Comparison of ENCODE assay signal across 8 mouse cellular contexts in genomic region chr9:72662691-72663533, GRCm38 (mm10). TPM values are rescaled to one million over a fixed set of nuclear protein-coding genes. Genes with fewer than 3 reads are reported as not detected.
DNase-seq lines count a peak whose midpoint lies in the region; ATAC-seq and TF ChIP-seq lines count a peak whose summit lies in the region.

No protein-coding gene starts in this region.

- peak; percentile 43 for TF ChIP-seq EP300 in stomach, postnatal 0 days (optimal IDR thresholded peaks at IDR 0.05)

- ATAC-seq in heart, embryonic 11.5 days (replicated peaks; ENCODE audit: insufficient number of reproducible peaks, low FRiP score, low TSS enrichment): peak; percentile 40
- ATAC-seq in kidney, embryonic 16.5 days (ENCODE audit: low FRiP score, low TSS enrichment): peak; percentile 60
- peak; percentile 61 for ATAC-seq in liver, embryonic 11.5 days (replicated peaks; ENCODE audit: low FRiP score)
- peak; percentile 64 for ATAC-seq in neural tube, embryonic 11.5 days (ENCODE audit: insufficient read depth, low FRiP score, low TSS enrichment)
- ATAC-seq in stomach, postnatal 0 days (ENCODE audit: low FRiP score, low TSS enrichment): peak; percentile 80

- peak; percentile 88 for DNase-seq in brain, adult 2 months (ENCODE audit: low read depth, low spot score)
- DNase-seq in liver, embryonic 11.5 days (ENCODE audit: low spot score): peak; percentile 82
- peak; percentile 89 for DNase-seq in neural tube, embryonic 11.5 days (ENCODE audit: low spot score)
- DNase-seq in stomach, postnatal 0 days (ENCODE audit: low spot score): peak; percentile 89

- peak overlapping the region; percentile 75 for H3K4me3 ChIP-seq in C2C12 (ENCODE audit: insufficient read depth, poor library complexity, severe bottlenecking)
- H3K4me3 ChIP-seq in erythroblast, embryonic 14.5 days (replicated peaks): peak overlapping the region; percentile 95
- H3K4me3 ChIP-seq in heart, embryonic 11.5 days (ENCODE audit: low read depth, low read length): peak overlapping the region; percentile 89
- peak overlapping the region; percentile 98 for H3K4me3 ChIP-seq in kidney, embryonic 16.5 days (ENCODE audit: low read length)
- peak overlapping the region; percentile 89 for H3K4me3 ChIP-seq in liver, embryonic 11.5 days (ENCODE audit: low read depth, low read length)
- H3K4me3 ChIP-seq in neural tube, embryonic 11.5 days (ENCODE audit: low read depth, low read length): peak overlapping the region; percentile 99
- H3K4me3 ChIP-seq in stomach, postnatal 0 days (ENCODE audit: low read depth, low read length): peak overlapping the region; percentile 95

- H3K9me3 ChIP-seq in erythroblast, embryonic 14.5 days (ENCODE audit: control insufficient read depth, low read length): no peaks in the 10 kb centered on the region
- H3K9me3 ChIP-seq in heart, embryonic 11.5 days (replicated peaks; ENCODE audit: control insufficient read depth, low read length): no peaks in the 10 kb centered on the region
- H3K9me3 ChIP-seq in kidney, embryonic 16.5 days (ENCODE audit: low read length): no peaks in the 10 kb centered on the region
- no peaks in the 10 kb centered on the region for H3K9me3 ChIP-seq in liver, embryonic 11.5 days (ENCODE audit: control insufficient read depth, low read length)
- no peaks in the 10 kb centered on the region for H3K9me3 ChIP-seq in neural tube, embryonic 11.5 days (ENCODE audit: control insufficient read depth, low read length)
- no peaks in the 10 kb centered on the region for H3K9me3 ChIP-seq in stomach, postnatal 0 days (ENCODE audit: control insufficient read depth, low read length)

- H3K79me3 ChIP-seq in C2C12 (ENCODE audit: low read depth): peaks cover 49% of the 10 kb centered on the region

- no peak for TF ChIP-seq CTCF in C2C12 (IDR thresholded peaks at IDR 0.05; ENCODE audit: control insufficient read depth, insufficient read depth, insufficient read length)
- TF ChIP-seq CTCF in stomach, postnatal 0 days (IDR thresholded peaks at IDR 0.05; ENCODE audit: low read depth): peak; percentile 22

- no peaks in the 10 kb centered on the region for H3K27me3 ChIP-seq in C2C12 (ENCODE audit: control insufficient read depth, insufficient read depth, insufficient read length)
- no peaks in the 10 kb centered on the region for H3K27me3 ChIP-seq in erythroblast, embryonic 14.5 days (ENCODE audit: control insufficient read depth)
- no peaks in the 10 kb centered on the region for H3K27me3 ChIP-seq in heart, embryonic 11.5 days (ENCODE audit: control insufficient read depth, insufficient read depth, low read length)
- no peaks in the 10 kb centered on the region for H3K27me3 ChIP-seq in kidney, embryonic 16.5 days (ENCODE audit: insufficient read depth, low read length)
- H3K27me3 ChIP-seq in liver, embryonic 11.5 days (replicated peaks; ENCODE audit: control insufficient read depth, insufficient read depth, low read length): no peaks in the 10 kb centered on the region
- H3K27me3 ChIP-seq in neural tube, embryonic 11.5 days (ENCODE audit: control insufficient read depth, insufficient read depth, low read length): no peaks in the 10 kb centered on the region
- H3K27me3 ChIP-seq in stomach, postnatal 0 days (ENCODE audit: control insufficient read depth, insufficient read depth, low read length): no peaks in the 10 kb centered on the region

- H3K9ac ChIP-seq in heart, embryonic 11.5 days (ENCODE audit: low read depth, low read length): peak overlapping the region; percentile 100
- peak overlapping the region; percentile 100 for H3K9ac ChIP-seq in kidney, embryonic 16.5 days (replicated peaks; ENCODE audit: low read length)
- peak overlapping the region; percentile 97 for H3K9ac ChIP-seq in liver, embryonic 11.5 days (ENCODE audit: low read depth, low read length)
- peak overlapping the region; percentile 100 for H3K9ac ChIP-seq in neural tube, embryonic 11.5 days (ENCODE audit: low read length)
- peak overlapping the region; percentile 100 for H3K9ac ChIP-seq in stomach, postnatal 0 days (ENCODE audit: low read length)

- peaks cover 58% of the 10 kb centered on the region for H3K4me1 ChIP-seq in erythroblast, embryonic 14.5 days (ENCODE audit: control insufficient read depth)
- H3K4me1 ChIP-seq in heart, embryonic 11.5 days (ENCODE audit: control insufficient read depth, insufficient read depth, low read length): peaks cover 30% of the 10 kb centered on the region
- peaks cover 42% of the 10 kb centered on the region for H3K4me1 ChIP-seq in kidney, embryonic 16.5 days (ENCODE audit: insufficient read depth, low read length)
- H3K4me1 ChIP-seq in liver, embryonic 11.5 days (replicated peaks; ENCODE audit: control insufficient read depth, insufficient read depth, low read length): peaks cover 40% of the 10 kb centered on the region
- peaks cover 21% of the 10 kb centered on the region for H3K4me1 ChIP-seq in neural tube, embryonic 11.5 days (ENCODE audit: control insufficient read depth, insufficient read depth, low read length)
- H3K4me1 ChIP-seq in stomach, postnatal 0 days (replicated peaks; ENCODE audit: control insufficient read depth, insufficient read depth): 0 out of 2 replicates have a peak, but pooled peaks cover 4% of the 10 kb centered on the region

- H3K36me3 ChIP-seq in C2C12 (ENCODE audit: control insufficient read depth, insufficient read depth): peaks cover 37% of the 10 kb centered on the region
- peaks cover 38% of the 10 kb centered on the region for H3K36me3 ChIP-seq in erythroblast, embryonic 14.5 days (ENCODE audit: control insufficient read depth)
- peaks cover 13% of the 10 kb centered on the region for H3K36me3 ChIP-seq in heart, embryonic 11.5 days (ENCODE audit: control insufficient read depth, insufficient read depth, low read length)
- H3K36me3 ChIP-seq in kidney, embryonic 16.5 days (ENCODE audit: insufficient read depth, low read length): peaks cover 29% of the 10 kb centered on the region
- H3K36me3 ChIP-seq in liver, embryonic 11.5 days (ENCODE audit: control insufficient read depth, insufficient read depth, low read length): peaks cover 17% of the 10 kb centered on the region
- H3K36me3 ChIP-seq in neural tube, embryonic 11.5 days (ENCODE audit: control insufficient read depth, insufficient read depth, low read length): peaks cover 9% of the 10 kb centered on the region
- peaks cover 2% of the 10 kb centered on the region for H3K36me3 ChIP-seq in stomach, postnatal 0 days (ENCODE audit: control insufficient read depth, insufficient read depth, low read length)

- peak overlapping the region; percentile 91 for H3ac ChIP-seq in C2C12 (ENCODE audit: control insufficient read depth, insufficient read length, low read depth)

- peak overlapping the region; percentile 99 for H3K27ac ChIP-seq in heart, embryonic 11.5 days (ENCODE audit: low read depth, low read length)
- H3K27ac ChIP-seq in kidney, embryonic 16.5 days (ENCODE audit: low read length): peak overlapping the region; percentile 100
- H3K27ac ChIP-seq in liver, embryonic 11.5 days (ENCODE audit: low read depth, low read length): peak overlapping the region; percentile 99
- peak overlapping the region; percentile 99 for H3K27ac ChIP-seq in neural tube, embryonic 11.5 days (ENCODE audit: low read depth, low read length)
- peak overlapping the region; percentile 100 for H3K27ac ChIP-seq in stomach, postnatal 0 days (replicated peaks)

- peak overlapping the region; percentile 94 for H3K4me2 ChIP-seq in heart, embryonic 11.5 days
- peak overlapping the region; percentile 77 for H3K4me2 ChIP-seq in kidney, embryonic 16.5 days (replicated peaks; ENCODE audit: low read depth, low read length)
- H3K4me2 ChIP-seq in liver, embryonic 11.5 days: peak overlapping the region; percentile 95
- H3K4me2 ChIP-seq in neural tube, embryonic 11.5 days (ENCODE audit: low read depth): peak overlapping the region; percentile 79
- peak overlapping the region; percentile 48 for H3K4me2 ChIP-seq in stomach, postnatal 0 days (replicated peaks; ENCODE audit: low read depth)

- WGBS in heart, embryonic 11.5 days (ENCODE audit: insufficient replicate concordance): under 1% methylated on average over 48 of the region's 55 CpGs
- WGBS in kidney, embryonic 16.5 days: under 1% methylated on average over 52 of the region's 55 CpGs
- WGBS in liver, embryonic 11.5 days: under 1% methylated on average over 45 of the region's 55 CpGs
- WGBS in neural tube, embryonic 11.5 days: under 1% methylated on average over 45 of the region's 55 CpGs
- WGBS in stomach, postnatal 0 days: under 1% methylated on average over 44 of the region's 55 CpGs

- peaks cover 58% of the 10 kb centered on the region for H3K79me2 ChIP-seq in C2C12 (ENCODE audit: control insufficient read depth, insufficient read depth)

TF ChIP-seq in C2C12, 6 proteins besides CTCF, POLR2A, EP300 and RAD21:
- TF ChIP-seq FOSL1 (IDR thresholded peaks at IDR 0.05; ENCODE audit: insufficient read depth, low read length, poor library complexity, severe bottlenecking): no peak
- peak; percentile 20 for TF ChIP-seq MAX (IDR thresholded peaks at IDR 0.05)
- TF ChIP-seq USF1 (IDR thresholded peaks at IDR 0.05; ENCODE audit: low read depth): peak; percentile 71

RNA-seq across cellular contexts. Expression of gene Nedd4, which starts 0.8 kb away (rescaled TPM):
- 215 TPM for polyA plus RNA-seq in C2C12 (2012; fragmentation: generic; extraction: Trizol)
- polyA plus RNA-seq in erythroblast, embryonic 14.5 days (2012): 1.3 and 1.8 TPM in 2 replicates
- 555 and 667 TPM in 2 replicates for polyA plus RNA-seq in heart, embryonic 11.5 days (2014; fragmentation: Nextera tagmentation; extraction: Ambion mirVana)
- polyA plus RNA-seq in kidney, embryonic 16.5 days (2015; fragmentation: Nextera tagmentation; extraction: Ambion mirVana): 652 and 684 TPM in 2 replicates
- polyA plus RNA-seq in liver, embryonic 11.5 days (2014; fragmentation: Nextera tagmentation; extraction: Ambion mirVana): 302 and 334 TPM in 2 replicates
- 798 and 799 TPM in 2 replicates for polyA plus RNA-seq in neural tube, embryonic 11.5 days (2014; fragmentation: Nextera tagmentation; extraction: Ambion mirVana)
- polyA plus RNA-seq in stomach, postnatal 0 days (2015; fragmentation: Nextera tagmentation; extraction: Ambion mirVana): 175 and 195 TPM in 2 replicates

Comparison
In these comparisons a context has a peak if more than half of its experiments do, and no peak if none do; other contexts are left out.
1. Peak in every context shown above with its lines: DNase-seq, ATAC-seq, H3K4me3 ChIP-seq and H3K27ac ChIP-seq.
2. RNA of gene Nedd4, which starts 0.8 kb away (polyA plus RNA-seq): 798 to 799 TPM in neural tube, embryonic 11.5 days, 652 to 684 TPM in kidney, embryonic 16.5 days, 555 to 667 TPM in heart, embryonic 11.5 days, 302 to 334 TPM in liver, embryonic 11.5 days, 215 TPM in C2C12 (single experiment) and 175 to 195 TPM in stomach, postnatal 0 days; 1.3 to 1.8 TPM in erythroblast, embryonic 14.5 days; every median in the first group is over 10 times any median in the second.